Mouse (Mus musculus) spleen, postnatal 14 days (tissue): ENCODE measurements around the gene Asb17.
"Not testable (repeated sequence)": the region's sequence is repeated elsewhere in the genome, so short reads cannot be mapped to it uniquely, and the experiment has no call there.

Source experiments
- DNase-seq, 2 experiments: peaks; one replicate each; pipeline ENCODE4 v3.0.0; 2021 to 2022; ENCODE audit warnings: low spot score in 2 of 2

Asb17 gene

DNA sequence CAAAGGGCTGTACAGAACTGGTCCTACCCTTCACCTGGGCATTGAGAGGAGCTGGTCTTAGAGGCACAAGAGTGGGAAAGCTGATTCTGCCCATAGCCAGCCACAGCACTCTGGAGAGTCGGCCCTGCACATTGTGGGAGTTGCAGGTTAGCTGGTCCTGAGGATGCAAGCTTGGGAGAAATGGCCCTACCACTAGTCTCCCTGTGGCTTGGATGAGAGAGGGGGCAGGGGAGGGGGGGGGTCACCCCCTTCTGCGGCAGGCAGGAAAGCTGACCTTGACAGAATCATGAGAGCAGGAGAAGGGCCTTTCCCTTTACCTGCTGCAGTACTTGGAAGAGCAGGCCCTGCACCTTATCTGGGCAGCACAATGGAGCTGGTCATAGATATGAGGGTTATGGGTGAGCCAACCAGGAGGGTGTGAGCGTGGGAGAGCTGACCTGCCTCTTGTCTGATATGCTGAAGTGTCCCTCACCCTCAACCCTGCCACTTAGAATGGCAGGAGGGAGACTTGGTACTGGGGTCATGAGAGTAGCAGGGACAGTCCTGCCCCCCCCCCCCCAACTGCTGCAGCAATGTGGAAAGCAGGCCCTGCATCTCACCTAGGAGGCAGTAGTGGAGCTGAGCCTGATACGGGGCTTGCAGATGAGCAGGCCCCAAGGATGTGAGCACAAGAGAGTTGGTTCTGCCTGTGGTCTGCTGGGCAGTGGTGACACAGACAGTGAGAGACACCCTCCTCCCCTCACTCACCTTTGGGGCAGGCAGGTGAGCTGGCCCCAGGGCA is 11.9 kb upstream of the Asb17 start:
- no peak for DNase-seq

DNA sequence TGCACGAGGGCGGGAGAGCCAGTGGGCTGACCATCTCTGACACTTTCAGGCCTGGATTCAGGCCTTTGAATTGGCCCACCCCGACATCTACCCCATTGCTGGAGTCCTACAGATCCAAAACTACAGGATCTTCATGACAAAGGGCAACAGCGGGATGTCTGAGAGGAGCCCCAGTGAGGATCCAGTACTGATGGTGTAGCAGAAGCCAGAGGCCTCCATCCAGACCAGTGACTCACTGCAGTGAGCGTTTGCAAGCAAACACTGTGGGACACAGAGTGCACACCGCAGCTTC is 11.4 kb upstream of the Asb17 start:
- no peak for DNase-seq

DNA sequence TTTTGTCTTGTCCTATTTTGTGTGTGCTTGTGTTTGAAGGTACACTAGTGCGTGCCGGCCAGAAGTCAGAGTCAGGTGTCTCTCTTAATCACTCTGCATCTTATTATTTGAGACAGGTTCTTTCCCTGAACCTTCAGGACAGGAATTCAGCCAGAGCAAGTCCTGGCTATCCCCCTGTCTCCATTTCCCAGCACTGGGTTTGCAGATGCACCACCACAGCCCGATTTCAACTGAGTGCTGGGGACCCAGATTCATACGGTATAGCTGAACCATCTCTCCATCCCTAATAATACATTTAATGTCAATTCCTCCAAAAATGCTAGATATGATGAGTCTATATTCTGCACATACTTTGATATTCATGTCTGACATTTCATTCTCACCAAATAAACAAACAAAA is 9.9 kb upstream of the Asb17 start:
- no peak for DNase-seq

DNA sequence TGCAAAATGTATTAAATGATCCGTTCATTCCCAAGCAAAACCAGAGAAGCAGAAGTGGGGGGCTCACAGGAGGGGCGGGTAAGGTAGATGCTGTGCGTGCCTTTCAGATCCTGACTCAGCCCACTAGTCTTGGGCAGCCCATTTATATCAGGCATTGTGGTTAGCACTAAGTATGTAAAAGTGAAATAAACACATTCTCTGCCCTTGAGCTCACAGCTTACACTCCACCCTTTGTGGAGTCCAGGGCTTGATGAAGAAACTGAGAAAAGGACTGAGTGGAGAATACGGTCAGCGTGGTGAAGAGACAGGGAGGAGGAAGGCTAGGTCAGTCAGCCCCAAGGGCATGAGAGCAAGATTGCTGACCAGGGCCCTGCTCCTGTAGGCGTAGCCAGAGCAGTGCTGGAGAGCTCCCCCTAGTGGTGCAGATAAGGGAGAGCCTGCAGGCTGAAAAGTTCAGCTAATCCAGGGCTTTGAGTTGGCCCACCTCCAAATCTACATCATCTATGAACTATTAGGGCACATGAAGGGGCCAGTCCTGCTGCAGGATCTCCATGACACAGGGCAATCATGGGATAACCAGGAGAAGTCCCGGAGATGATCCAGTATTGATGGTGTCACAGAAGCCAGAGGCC is 8.4 kb upstream of the Asb17 start:
- DNase-seq: peak; percentile 54 to 75

DNA sequence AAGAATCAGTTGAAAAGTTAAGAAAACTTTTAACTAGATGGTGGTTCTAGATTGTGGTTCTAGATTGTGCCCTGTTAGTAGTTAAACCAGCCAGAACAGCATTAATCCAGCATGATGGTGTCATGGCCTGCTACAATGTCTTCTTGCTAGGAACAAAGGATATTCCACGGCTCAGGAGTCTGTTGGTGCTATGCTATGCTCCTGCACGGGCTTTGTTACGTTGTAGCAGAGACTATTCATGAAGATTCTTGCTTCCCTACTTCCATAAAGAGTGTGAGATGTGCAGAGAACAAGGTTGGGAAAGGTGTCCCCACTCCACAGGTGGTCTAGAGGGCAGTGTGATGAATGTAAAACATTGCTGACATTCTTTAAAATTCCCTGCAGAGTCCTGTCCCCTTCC is 7.7 kb upstream of the Asb17 start:
- DNase-seq: no peak

DNA sequence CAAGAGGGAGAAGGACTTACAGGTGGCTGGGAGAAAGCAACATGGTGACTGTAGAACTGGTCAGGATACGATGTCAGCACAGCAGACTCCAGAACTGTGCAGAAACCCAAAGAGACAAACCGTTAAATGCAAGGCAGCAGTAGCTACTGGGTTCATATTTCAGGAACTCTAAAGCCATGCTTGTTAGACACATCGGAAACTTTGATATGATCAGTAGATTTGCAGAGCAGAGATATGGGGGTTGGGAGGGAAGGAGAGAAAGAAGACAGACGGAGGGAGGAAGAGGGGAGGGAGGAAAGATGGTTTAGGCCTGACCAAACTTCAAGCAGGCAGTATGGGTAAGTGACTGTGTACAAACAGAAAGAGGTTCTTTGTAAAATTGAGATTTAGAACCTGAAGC is 6.4 kb upstream of the Asb17 start:
- no peak for DNase-seq

- DNase-seq: no peak
Measured at GRCm38 (mm10) chr3:153844757-153845156, 748 bp downstream of the Asb17 start.

- DNase-seq: no peak
Measured at GRCm38 (mm10) chr3:153845500-153845899, 1.5 kb downstream of the Asb17 start.

GRCm38 (mm10) chr3:153846109-153846508 is 2.1 kb downstream of the Asb17 start:
- no peak for DNase-seq

DNA sequence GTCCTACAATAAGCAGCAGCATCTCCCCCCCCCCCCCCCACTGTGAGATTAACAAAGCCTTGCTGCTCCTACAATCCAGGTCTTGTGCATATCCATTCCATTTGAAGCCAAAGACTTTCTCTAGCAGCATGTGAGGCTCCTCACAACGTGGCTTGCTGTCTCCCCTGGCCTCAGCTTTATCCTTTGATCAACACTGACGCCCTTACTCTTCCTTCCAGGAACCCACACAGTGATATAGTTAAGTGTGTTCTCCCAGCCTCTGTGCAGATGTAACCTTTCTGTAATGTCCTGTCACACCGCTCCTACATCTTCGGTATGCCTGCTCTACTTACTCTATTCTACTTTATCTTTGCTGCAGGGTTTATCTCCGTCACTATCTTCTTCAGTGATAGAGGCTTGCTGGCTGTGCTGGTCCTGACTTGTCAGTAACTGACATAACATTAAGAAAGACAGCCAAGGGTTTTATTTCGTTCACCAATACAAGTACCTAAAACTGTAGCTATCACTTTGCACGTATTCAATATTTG is 3.3 kb downstream of the Asb17 start:
- no peak for DNase-seq

DNA sequence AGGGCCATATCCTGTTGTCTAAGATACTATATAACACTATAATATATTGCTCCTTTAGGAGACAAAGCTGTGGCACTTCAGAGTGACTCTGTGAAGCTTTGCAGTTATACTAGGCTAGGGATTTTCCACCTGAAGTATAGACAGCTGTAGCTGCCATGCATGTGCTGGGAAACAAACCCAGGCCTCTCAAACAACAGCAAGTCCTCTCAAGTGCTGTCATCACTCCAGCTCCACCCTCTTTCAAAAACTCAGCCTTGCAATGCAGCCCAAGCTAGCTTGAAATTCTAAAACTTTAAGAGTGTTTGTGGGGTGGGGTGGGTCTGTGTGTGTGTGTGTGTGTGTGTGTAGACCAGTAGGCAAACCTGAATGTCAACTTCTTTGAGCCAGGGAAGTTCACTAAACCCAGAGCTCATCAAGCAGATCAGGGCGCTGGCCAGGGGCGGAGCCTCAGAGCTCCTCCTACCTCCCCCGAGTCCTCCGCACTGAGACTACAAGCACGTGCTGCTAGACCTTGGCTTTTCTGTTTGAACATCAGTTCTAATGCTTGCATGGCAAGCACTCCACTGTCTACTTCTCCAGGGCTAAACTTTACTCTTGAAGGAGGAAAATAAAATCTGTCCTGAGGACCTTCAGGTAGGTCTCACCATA is 5.5 kb downstream of the Asb17 start:
- DNase-seq: peak; percentile 49

DNA sequence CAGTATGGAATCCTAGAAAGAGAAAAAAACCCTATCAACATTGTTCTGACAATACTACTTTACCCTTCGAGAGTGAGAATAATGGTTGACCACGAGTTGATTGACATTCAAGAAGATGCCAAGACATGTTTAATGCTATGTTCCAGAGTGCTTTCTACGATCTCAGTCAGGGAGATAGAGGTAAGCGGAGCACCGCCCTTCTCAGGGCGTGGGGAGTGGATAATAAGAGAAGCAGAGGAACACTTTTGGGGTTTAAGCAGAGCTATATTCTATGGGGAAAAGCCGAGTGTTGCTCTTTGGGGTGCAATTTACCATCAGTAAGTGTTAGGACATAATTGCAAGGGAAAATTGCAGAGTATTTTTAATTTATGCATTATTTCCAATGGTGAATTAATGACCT is 6.8 kb downstream of the Asb17 start:
- no peak for DNase-seq

- DNase-seq: peak; percentile 26 to 35
Measured at GRCm38 (mm10) chr3:153852266-153852665, 8.3 kb downstream of the Asb17 start.

GRCm38 (mm10) chr3:153858350-153859001 is 14.5 kb downstream of the Asb17 start:
- no peak for DNase-seq

DNA sequence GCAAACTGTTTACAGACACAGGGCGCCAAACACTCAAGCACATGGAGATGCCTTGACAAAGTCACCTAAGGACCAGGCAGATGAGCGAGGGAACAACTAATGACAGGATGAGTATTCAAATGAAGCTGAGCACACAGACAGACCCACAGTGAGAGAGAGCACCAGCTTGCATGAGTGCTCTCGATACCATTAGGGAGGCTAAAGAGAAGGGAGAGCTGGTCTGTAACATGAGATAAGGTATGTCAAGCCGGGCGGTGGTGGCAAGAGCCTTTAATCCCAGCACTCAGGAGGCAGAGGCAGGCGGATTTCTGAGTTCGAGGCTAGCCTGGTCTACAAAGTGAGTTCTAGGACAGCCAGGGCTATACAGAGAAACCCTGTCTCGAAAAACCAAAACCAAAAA is 16.4 kb downstream of the Asb17 start:
- not testable (repeated sequence) for DNase-seq

- DNase-seq: no peak
Measured at GRCm38 (mm10) chr3:153863816-153864215, 19.8 kb downstream of the Asb17 start.

DNA sequence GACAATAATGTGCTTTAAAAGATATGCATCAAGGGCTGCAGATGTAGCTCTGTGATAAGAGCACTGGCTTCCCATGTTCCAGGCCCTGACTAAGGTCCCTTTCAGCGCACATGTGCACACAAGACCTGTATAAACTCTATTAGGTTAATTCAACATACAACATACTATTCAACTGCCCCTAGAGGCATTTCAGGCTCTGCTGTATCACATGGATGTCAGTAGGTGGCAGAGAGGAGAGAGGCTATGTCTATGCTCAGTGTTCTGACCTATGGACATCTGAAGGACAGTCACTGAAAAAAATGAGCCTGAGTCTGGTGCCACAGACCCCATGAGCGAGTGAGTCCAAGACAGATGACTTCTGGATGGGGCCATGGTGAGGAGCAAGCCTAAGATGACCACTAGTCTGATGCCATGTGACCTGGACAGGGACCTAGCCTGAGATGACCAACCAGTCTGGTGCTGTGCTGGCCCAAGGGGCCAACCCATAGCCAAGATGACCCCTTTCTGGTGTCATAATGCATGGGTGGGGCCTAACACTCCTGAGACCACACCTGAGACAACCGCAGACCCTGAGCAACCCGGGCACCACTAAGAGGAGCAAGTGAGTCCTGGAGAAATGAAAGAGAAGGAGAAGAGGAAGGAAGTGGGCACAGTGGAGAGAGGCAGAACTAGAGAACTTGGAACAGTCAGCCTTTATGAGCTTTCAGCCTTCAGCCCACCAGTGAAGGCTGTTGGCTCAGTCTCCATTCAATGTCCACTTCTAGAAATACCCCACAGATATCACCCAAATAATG is 20.8 kb downstream of the Asb17 start:
- DNase-seq: no peak

GRCm38 (mm10) chr3:153867149-153868136 is 23.4 kb downstream of the Asb17 start:
- DNase-seq: no peak

- DNase-seq: no peak
Measured at GRCm38 (mm10) chr3:153871396-153871795, 27.4 kb downstream of the Asb17 start.

- no peak for DNase-seq
Measured at GRCm38 (mm10) chr3:153886296-153886695, 42.3 kb downstream of the Asb17 start.
